8 mouse cellular contexts compared by ENCODE assay signal in the genomic region with DNA sequence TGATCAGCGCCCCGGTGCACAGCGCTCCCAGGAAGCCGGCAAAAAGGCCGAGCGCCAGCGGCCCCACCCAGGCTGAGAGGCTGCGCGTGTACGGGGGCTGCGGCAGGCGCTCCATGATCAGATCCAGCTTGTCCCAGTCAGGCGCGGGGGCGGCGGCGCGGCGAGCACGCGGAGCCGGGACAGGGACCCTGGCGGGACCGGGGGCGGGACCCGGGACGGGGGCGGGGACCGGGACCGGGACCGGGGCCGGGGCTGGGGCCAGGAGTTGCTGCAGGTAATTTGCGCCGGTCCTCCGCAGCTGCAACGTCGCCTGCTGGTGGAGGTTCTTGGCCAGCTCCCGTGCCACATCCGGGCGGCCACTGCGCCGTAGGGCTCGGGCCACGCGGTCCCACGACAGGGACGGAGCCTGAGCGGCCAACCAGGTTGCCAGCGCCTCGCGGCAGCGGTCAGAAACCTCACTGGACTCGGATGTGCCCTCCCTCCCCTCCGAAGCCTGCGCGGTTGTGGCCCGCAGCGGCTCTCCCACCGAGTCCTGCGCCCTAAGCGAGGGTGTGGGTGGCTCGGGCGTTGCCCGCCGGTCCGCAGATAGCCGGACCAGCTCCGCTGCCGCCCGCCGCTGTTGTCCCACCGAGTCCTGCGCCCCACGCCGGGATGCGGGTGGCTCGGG. TPM values are rescaled to one million over a fixed set of nuclear protein-coding genes. Genes with fewer than 3 reads are reported as not detected.
DNase-seq lines count a peak whose midpoint lies in the region; ATAC-seq and TF ChIP-seq lines count a peak whose summit lies in the region.

No protein-coding gene starts in this region.

- TF ChIP-seq EP300 in liver, postnatal 0 days (IDR thresholded peaks at IDR 0.05; ENCODE audit: low read depth) = no peak

- no peaks in the 10 kb centered on the region for H3K9me3 ChIP-seq in intestine, embryonic 15.5 days
- no peaks in the 10 kb centered on the region for H3K9me3 ChIP-seq in liver, postnatal 0 days (ENCODE audit: low read length)

- intact Hi-C loops in gastrocnemius, postnatal 14 days (cut with DNase I; ENCODE audit: low total_unique reads) = no loop called here

- peak; percentile 44 to 49 for DNase-seq in cerebellum, postnatal 14 days
- DNase-seq in cerebellum, adult 11 months = no peak
- DNase-seq in adrenal gland, postnatal 10 days = peak; percentile 64
- DNase-seq in gastrocnemius, postnatal 14 days = peak; percentile 54
- DNase-seq in liver, postnatal 0 days = no peak
- peak; percentile 59 for DNase-seq in retina, postnatal 1 day
- DNase-seq in natural killer cell, adult 2 months (ENCODE audit: low spot score in 2 of 2) = no peak

- H3K9ac ChIP-seq in intestine, embryonic 15.5 days = peak overlapping the region; percentile 52
- H3K9ac ChIP-seq in liver, postnatal 0 days (replicated peaks) = no peak overlapping the region; the same call in 1 of the 2 replicates

- no peak overlapping the region for H3K27ac ChIP-seq in intestine, embryonic 15.5 days
- H3K27ac ChIP-seq in liver, postnatal 0 days (ENCODE audit: low read depth) = no peak overlapping the region

- peak overlapping the region; percentile 55 for H3K4me3 ChIP-seq in intestine, embryonic 15.5 days (replicated peaks)
- peak overlapping the region; percentile 34 for H3K4me3 ChIP-seq in liver, postnatal 0 days (ENCODE audit: low read depth, low read length)

- peaks cover 21% of the 10 kb centered on the region for H3K4me1 ChIP-seq in intestine, embryonic 15.5 days (replicated peaks)
- H3K4me1 ChIP-seq in liver, postnatal 0 days (ENCODE audit: insufficient read depth) = peaks cover 5% of the 10 kb centered on the region

- TF ChIP-seq CTCF in liver, postnatal 0 days (IDR thresholded peaks at IDR 0.05; ENCODE audit: low read depth) = no peak

- H3K36me3 ChIP-seq in intestine, embryonic 15.5 days = no peaks in the 10 kb centered on the region
- H3K36me3 ChIP-seq in liver, postnatal 0 days (replicated peaks; ENCODE audit: insufficient read depth, low read length) = no peaks in the 10 kb centered on the region

- peak; percentile 67 for ATAC-seq in intestine, embryonic 15.5 days
- ATAC-seq in liver, postnatal 0 days = peak; percentile 13; the same call in 1 of the 2 replicates

- H3K4me2 ChIP-seq in intestine, embryonic 15.5 days (replicated peaks) = peak overlapping the region; percentile 100
- H3K4me2 ChIP-seq in liver, postnatal 0 days (ENCODE audit: low read depth, low read length) = peak overlapping the region; percentile 64

- WGBS in intestine, embryonic 15.5 days = under 1% methylated on average over 69 of the region's 77 CpGs
- 2% methylated on average over 45 of the region's 77 CpGs for WGBS in liver, postnatal 0 days (ENCODE audit: insufficient replicate concordance)

- peaks cover 64% of the 10 kb centered on the region for H3K27me3 ChIP-seq in intestine, embryonic 15.5 days (replicated peaks)
- H3K27me3 ChIP-seq in liver, postnatal 0 days (ENCODE audit: insufficient read depth, low read length) = peaks cover 74% of the 10 kb centered on the region

RNA-seq across cellular contexts. Expression of a gene that starts 0.5 kb away (rescaled TPM):
- total RNA-seq in adrenal gland, postnatal 10 days (2021) = under 1 TPM in 1 of 2 experiments, not detected in 1; 0.33 TPM
- not detected for total RNA-seq in gastrocnemius, postnatal 14 days (2021)
- polyA plus RNA-seq in intestine, embryonic 15.5 days (2015; fragmentation: Nextera tagmentation; extraction: Ambion mirVana) = not detected in 2 replicates
- not detected in 2 replicates for polyA plus RNA-seq in liver, postnatal 0 days (2015; fragmentation: Nextera tagmentation; extraction: Ambion mirVana)

RNA-seq across cellular contexts. Expression of a gene that starts 31.7 kb away (rescaled TPM):
- total RNA-seq in adrenal gland, postnatal 10 days (2021) = 10 to 100 TPM in 1 of 2 experiments, 1 to 10 TPM in 1; 8.4 to 11.0 TPM
- 1 to 10 TPM; 1.3 to 1.4 TPM for total RNA-seq in gastrocnemius, postnatal 14 days (2021)
- polyA plus RNA-seq in intestine, embryonic 15.5 days (2015; fragmentation: Nextera tagmentation; extraction: Ambion mirVana) = 0.18 and 0.19 TPM in 2 replicates
- 0.18 and 0.26 TPM in 2 replicates for polyA plus RNA-seq in liver, postnatal 0 days (2015; fragmentation: Nextera tagmentation; extraction: Ambion mirVana)

Comparison
In these comparisons a context has a peak if more than half of its experiments do, and no peak if none do; other contexts are left out.
1. DNase-seq: peak in cerebellum, postnatal 14 days (2 of 2), adrenal gland, postnatal 10 days (single experiment), gastrocnemius, postnatal 14 days (single experiment) and retina, postnatal 1 day (single experiment); none in cerebellum, adult 11 months (single experiment), liver, postnatal 0 days (single experiment) and natural killer cell, adult 2 months (0 of 2).